Mouse (Mus musculus) embryonic fibroblast, embryonic 13.5 days (primary cell): ENCODE data around the gene Snx18. TPM values are rescaled to one million over a fixed set of nuclear protein-coding genes. Genes with fewer than 3 reads are reported as not detected.

ENCODE experiments used
- H3K27ac ChIP-seq: 2 replicates; pipeline ENCODE4 v1.5.1; 2012; ENCODE audit warnings: low read length, control low read depth, inconsistent platforms; ENCODE audit not compliant: insufficient read depth
- H3K4me1 ChIP-seq: 2 replicates; pipeline ENCODE4 v1.6.1; 2011; ENCODE audit warnings: low read length; ENCODE audit not compliant: control insufficient read depth, insufficient read depth
- H3K4me3 ChIP-seq: 2 replicates; pipeline ENCODE4 v1.5.1; 2011; ENCODE audit warnings: mild to moderate bottlenecking, control low read depth, low read length; ENCODE audit not compliant: insufficient read depth
- CTCF ChIP-seq: IDR thresholded peaks from 2 replicates; pipeline ENCODE4 v1.5.1; 2011; ENCODE audit warnings: mild to moderate bottlenecking, control low read depth, low read length, moderate library complexity, borderline replicate concordance; ENCODE audit not compliant: insufficient read depth
- POLR2A ChIP-seq: IDR thresholded peaks from 2 replicates; pipeline ENCODE4 v1.6.1; 2011; ENCODE audit warnings: low read depth, mild to moderate bottlenecking, control low read depth, low read length, moderate library complexity
- polyA plus RNA-seq: library from polyadenylated mRNA; stranded (reverse); fragments of >200 nt; gene quantifications from 2 replicates; pipeline ENCODE4 v1.2.4, GENCODE M21; 2011; ENCODE audit warnings: low read depth; ENCODE audit not compliant: missing spikeins, insufficient read length

Snx18 gene
- polyA plus RNA-seq, 1 experiment = 60.7 TPM

GRCm38 (mm10) chr13:113553603-113554230, 64.6 kb downstream of the Snx18 start:
- Histone ChIP-seq H3K4me3 (no peak overlapping the region), H3K27ac (peak overlapping the region; percentile 87), H3K4me1 (peaks cover 12% of the 10 kb centered on the region)
- TF ChIP-seq POLR2A (no peak), CTCF (no peak)

GRCm38 (mm10) chr13:113552341-113552740, 66.0 kb downstream of the Snx18 start:
- H3K4me3 ChIP-seq = no peak overlapping the region
- no peak overlapping the region; the same call in 1 of the 2 replicates for H3K27ac ChIP-seq
- TF ChIP-seq CTCF (no peak), POLR2A (no peak)
- H3K4me1 ChIP-seq = peaks cover 12% of the 10 kb centered on the region

DNA sequence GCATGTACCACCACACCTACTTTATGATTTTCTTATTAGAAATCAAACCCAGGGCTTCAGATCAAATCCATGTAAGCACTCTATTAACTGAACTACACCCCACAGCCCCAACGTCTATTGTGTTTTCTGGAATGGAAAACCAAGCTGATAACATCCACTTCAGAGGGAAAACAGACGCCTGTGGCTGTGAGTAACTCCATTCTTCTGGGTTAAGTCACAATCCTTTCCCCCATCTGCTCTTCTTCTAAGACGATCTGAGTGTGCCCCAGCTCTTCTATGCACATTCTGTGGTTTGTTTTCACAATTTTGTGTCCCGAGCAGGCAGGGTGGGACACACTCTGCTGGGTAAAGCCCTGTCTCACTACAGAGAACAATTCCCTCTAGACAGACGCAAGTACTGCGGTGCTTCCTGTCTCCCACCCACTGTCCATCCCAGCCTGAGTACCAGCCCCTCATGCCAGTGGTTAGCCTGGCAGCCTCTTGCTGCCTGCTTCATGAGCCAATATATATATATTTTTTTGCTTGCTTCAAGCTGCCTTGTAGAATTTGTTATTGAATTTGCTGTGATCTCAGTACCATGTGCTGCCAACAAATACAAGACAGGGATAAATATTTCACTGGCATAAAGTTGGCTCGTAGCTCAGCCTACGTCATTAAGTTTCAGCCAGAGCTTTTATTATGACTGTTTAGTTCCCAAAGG, 67.3 kb downstream of the Snx18 start:
- peak overlapping the region; percentile 71 for H3K27ac ChIP-seq

DNA sequence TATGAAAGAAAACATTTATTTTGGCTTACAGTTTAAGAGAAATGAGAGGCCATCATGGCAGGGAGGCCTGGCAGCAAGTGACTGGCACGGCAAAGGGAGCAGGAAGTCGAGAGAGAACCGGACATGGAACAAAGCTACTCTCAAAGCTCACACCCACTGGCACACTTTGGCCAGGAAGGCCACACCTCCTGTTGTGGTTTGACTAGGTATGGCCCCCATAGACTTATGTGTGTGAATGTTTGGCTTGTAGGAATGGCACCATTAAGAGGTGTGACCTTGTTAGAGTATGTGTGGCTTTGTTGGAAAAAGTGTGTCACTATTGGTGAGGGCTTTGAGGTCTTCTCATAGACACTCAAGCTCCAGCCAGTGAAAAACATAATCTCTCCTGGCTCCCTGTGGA, 69.3 kb downstream of the Snx18 start:
- TF ChIP-seq POLR2A (no peak), CTCF (no peak)
- no peak overlapping the region for H3K4me3 ChIP-seq
- no peak overlapping the region for H3K27ac ChIP-seq
- peaks cover 7% of the 10 kb centered on the region; the same call in 1 of the 2 replicates for H3K4me1 ChIP-seq

More for the DNA sequence above, 67.3 kb downstream of the Snx18 start:
- peaks cover 12% of the 10 kb centered on the region for H3K4me1 ChIP-seq
- TF ChIP-seq CTCF (no peak), POLR2A (no peak)
- no peak overlapping the region for H3K4me3 ChIP-seq

- Histone ChIP-seq H3K27ac (no peak overlapping the region), H3K4me1 (peaks cover 2% of the 10 kb centered on the region; the same call in 1 of the 2 replicates), H3K4me3 (no peak overlapping the region)
- TF ChIP-seq CTCF = no peak
- TF ChIP-seq POLR2A = no peak
Measured at GRCm38 (mm10) chr13:113547807-113548426, 70.4 kb downstream of the Snx18 start.

DNA sequence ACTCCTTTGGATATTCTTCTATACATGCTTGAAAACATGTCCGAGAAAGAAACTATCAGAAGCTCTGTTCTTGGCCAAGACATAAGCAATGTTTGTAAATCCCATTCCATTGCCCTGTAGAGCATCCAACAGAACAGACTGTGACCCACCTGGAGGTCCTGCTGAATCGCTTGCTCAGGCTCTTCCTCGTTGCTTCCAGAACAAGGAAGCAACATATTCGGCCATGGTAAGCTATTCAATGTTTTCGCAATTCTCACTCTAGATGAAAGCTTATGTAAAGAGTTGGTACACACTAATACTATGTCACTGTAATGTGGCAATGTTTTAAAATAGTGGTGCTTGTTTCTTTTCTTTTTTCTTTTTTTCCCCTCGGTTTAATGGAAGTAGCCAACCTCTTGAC, 76.0 kb downstream of the Snx18 start:
- Histone ChIP-seq H3K27ac (no peak overlapping the region), H3K4me1 (no peaks in the 10 kb centered on the region), H3K4me3 (no peak overlapping the region)
- TF ChIP-seq POLR2A (no peak), CTCF (no peak)

Other genes with a start within 250 kb of the Snx18 start
- gene Hspb3, start 45.1 kb upstream of the Snx18 start, polyA plus RNA-seq = not detected in 2 replicates
- gene Arl15, start 175.9 kb upstream of the Snx18 start, polyA plus RNA-seq = 25.9 and 26.9 TPM in 2 replicates